Mouse (Mus musculus) adrenal gland, postnatal 14 days (tissue): ENCODE results near the gene Ttyh2. TPM values are rescaled to one million over a fixed set of nuclear protein-coding genes. Genes with fewer than 3 reads are reported as not detected.
A peak's percentile ranks its signal among the peaks of the same experiment; 100 is the strongest.

Experiments
- DNase-seq: peaks from one replicate; pipeline ENCODE4 v3.0.0; 2021; ENCODE audit warnings: mixed read lengths
- total RNA-seq: library from RNA; stranded (reverse); gene quantifications from 2 replicates; pipeline ENCODE4 v1.2.3, GENCODE M21; 2021

Gene Ttyh2
- total RNA-seq, 1 experiment from 2014 or later, result 64.7 TPM

DNA sequence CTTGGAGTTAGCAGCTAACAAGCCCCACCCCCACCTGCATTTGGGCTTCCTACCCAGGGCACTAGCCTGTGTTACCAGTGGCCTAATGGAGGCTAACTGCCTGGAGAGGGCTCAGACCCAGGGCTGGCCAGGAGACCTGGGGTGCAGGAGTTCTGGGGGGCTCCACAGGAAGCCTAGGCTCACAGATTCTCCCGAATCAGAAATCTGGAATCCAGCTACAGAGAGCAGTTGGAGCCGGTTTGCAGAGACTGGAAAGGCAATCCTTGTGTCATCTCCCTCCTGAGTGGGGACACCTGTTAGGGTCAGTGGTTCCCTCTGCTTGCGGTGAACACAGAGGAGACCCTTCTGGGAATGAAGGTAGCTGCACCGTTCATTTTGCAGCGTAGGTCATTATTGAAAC lies 5.8 kb downstream of the Ttyh2 start:
- no peak for DNase-seq

DNA sequence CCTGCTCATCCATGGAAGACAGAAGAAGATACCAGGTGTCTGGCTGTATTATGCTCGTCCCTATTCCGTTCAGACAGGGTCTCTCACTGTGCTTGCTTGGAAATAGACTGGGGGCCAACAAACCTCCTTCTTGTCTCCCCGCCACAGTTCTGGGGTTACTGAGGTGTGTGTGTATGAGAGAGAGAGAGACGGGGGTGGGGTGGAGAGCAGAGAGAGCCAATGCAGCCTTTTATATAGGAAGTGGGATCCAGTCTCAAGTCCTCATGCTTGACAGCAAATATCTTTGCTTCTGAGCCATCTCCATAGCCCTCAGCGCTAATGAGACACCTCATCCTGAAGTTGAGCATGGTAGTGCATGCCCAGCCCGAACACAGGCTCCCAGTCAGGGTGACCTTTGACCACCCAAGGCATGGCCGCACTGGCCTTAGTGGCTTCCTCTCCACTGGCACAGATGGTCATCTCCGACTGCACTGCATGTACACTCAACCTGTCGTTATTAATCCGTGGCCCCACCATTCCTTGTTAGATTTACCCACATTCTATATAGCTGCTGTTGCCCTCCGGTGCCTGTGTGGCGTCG lies 7.2 kb downstream of the Ttyh2 start:
- DNase-seq, result no peak

DNA sequence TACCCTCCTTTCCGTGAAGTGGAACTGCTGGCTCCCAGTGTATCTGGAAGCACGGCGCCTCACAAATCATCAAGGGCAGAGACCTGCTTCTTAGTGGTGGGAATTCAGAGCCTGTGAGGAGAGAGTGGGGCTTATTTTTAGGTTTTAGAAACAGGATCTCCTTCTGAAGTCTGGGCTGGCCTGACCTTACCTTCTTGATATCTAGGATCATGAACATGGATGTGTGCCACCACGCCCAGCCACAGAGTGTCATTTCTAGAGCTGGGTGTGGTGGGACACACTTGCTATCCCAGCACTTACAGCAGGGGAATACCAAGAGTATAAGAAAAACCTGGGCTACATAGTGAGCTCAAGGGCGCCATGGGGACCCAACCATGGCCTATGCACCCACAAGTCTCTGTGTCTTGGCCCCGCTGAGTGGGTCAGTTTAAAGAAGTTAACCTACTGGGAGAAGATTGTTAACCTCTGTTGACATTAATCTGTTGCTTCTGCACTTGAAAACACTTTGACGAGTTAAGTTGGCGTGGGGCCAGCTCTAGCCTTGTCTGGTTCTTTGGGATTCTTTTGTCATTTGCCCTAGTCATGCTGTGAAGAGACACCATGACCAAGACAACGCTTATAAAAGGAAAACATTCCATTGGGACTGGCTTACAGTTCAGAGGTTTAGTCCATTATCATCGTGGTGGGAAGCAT lies 7.9 kb downstream of the Ttyh2 start:
- no peak for DNase-seq

DNA sequence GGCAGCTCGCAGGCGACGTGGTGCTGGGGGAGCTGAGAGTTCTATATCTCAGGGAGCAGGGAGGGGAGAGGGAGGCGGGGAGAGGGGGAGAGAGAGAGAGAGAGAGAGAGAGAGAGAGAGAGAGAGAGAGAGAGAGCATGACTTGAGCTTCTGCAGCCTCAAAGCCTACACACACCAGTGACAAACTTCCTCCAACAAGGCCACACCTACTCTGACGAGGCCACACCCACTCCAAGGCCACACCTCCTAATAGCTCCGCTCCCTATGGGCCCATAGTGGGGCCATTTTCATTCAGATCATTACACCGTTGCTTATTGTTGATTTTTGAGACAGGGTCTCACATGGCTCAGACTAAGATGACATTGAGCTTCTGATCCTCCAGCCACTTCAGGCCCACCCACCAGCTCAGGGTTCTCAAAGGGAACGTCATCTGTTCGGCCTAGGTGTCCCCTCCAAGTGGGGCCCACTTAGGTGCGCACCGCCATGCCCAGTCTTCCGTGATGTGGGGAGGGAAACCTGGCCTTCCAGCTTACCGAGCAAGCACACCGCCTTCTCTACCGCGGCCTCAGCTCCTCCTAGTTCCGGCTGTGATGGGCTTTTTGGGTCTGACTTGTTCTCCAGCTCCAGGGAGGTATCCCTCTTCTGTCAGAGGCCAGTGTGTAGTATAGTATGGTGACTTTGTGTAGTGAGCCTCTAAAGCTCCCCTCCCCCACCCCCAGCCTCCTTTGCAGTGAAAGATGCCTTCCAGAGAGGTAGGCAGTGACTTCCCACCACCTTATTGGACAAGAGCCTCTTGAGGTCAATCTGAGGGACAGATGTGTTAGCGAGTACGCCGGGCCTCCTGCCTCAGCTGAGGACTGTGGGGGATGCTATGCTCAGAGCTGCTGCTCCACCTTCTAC lies 8.7 kb downstream of the Ttyh2 start:
- DNase-seq, result peak; percentile 9

DNA sequence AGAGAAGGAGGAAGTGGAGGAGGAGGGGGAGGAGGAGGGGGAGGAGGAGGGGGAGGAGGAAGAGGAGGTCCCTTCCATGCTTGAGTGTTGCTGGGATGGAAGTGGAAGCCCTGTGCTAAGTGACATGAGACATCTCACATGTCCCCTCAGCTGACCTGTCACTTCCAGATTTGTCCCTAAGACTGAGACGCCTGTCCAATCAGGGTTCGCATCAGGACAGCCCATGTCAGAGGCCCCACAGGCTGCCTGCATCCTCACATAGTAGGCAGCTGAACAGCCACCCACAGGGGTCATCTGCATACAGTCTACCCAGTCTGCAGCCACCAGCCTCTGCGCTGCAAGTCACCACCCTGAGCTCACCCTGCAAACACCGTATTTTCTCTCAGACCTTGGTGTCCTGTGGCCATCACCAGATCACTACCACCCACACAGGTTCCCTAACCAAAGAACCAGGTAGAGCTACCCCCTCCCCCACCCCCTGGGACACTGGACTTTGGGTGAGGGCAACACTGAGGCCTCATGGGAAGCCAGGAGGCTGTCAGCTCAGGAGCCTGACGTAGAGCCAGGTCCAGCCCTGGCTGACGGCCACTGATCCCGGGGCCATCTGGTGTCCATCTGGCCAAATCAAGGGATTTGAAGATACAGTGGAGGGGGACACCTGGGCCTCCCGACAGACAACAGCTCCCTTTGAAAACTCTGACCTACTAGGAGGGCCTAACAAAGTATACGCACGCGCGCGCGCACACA lies 9.6 kb downstream of the Ttyh2 start:
- DNase-seq, result peak; percentile 51

DNA sequence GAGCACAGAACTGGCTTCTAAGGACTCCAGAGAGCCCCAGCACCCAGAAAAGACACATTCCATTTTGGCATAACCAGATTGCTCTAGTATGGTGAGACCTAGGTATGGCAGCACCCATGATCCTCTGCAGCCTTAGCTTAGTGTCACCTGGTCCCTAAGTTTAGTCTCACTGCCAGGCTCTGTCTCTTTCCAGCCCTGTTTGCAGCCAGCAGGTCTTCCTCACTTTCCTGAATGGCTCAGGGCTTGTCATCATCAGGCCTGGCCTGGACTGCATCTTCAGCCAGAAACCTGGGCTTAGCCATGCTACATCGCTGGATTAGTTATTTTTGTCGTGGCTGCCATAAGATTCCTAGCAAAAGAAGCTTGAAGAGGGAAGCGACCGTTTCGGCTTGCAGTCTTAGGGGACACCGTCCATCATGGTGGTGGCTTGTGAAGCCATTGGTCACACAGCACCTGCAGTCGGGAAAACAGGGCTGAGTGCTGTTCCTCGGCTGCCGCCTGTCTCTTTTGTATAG lies 10.4 kb downstream of the Ttyh2 start:
- no peak for DNase-seq

DNA sequence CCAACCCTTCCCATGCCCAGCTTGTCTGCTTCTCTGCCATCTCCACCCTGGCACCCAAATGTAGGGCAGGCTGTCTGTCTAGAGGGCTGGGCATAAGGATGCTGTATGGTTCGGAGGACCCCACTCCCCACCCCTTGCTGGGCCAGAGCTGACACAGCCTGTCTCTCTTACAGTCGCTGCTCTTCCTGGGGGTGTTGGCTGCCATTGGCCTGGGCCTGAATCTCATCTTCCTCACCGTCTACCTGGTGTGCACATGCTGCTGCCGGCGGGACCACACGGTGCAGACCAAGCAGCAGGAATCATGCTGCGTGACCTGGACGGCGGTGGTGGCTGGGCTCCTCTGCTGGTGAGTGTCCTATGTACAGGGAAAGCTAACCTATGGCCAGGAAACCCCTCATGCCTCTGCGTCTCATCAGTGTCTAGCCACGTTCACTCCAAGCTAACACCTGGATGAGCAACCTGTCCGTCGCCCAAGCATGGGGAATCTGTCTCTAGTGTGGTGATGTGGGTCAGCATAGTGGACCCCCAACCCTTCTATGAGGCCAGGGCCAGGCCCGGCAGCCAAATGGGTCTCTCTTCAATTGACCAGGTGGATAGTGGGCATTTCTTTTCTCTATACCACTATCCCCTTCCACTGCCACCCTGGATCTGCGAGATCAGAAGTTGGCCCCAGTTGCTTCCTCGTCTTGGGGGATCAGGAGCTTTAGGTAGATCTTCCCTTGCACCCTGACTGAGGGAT lies 11.2 kb downstream of the Ttyh2 start:
- DNase-seq, result no peak

DNA sequence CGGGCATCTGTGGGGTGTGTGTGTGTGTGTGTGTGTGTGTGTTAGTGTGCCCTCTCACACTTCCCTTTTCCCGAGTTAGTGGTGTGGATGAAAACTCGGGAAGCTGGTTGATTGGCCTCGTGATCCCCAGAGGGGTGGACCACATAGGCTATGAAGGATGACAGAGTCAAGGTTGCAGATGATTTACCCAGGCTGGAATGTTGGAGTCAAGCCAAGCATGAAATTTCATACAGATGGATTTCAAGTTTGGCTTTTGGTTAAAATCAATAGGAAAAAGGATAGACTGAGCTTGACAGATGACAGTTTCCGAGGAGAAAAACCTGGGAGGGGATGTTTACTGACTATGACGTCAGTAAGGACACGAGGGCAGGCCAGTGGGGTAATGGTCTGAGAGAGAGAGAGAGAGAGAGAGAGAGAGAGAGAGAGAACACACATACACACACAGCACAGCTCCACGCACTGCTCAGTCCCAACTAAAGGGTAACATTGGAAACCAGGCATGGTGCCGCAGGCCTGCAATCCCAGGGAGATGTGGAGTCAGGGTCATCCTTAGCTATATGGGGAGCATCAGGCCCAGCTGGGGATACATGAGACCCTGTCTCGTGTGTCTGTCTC lies 12.4 kb downstream of the Ttyh2 start:
- peak; percentile 60 for DNase-seq

DNA sequence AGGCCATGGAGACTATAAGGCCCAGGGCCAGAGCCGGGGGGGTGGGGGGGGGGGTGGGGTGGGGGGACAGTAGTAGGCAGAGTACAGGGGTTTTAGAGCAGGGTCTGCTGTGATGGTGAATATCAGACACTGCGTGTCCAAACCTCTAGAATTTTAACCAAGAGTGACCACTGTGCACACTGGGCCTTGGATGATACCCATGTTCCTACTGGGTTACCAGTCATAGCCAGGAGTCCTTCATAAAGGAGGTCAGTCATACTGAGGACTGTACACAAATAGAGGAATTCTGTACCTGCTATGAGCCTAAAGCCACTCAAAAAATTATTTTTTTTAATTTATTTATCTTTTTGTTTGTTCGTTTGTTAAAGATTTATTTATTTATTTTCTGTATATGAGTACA lies 13.5 kb downstream of the Ttyh2 start:
- DNase-seq, result no peak

DNA sequence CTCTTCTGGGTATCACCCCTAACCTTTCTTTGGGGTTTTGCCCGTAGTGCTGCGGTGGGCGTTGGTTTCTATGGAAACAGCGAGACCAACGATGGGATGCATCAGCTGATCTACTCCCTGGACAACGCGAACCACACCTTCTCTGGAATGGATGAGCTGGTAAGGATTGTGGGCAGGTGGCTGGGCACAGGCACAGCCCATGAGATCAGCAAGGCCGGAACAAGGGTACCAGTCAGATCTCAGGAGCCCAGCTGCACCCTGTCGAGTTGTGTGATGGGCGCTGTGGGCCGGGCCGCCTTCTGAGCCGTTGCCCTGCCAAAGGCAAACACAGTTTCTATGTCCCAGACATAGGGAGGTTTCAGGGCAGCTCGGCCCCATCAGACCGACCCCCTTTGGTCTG lies 15.0 kb downstream of the Ttyh2 start:
- no peak for DNase-seq

DNA sequence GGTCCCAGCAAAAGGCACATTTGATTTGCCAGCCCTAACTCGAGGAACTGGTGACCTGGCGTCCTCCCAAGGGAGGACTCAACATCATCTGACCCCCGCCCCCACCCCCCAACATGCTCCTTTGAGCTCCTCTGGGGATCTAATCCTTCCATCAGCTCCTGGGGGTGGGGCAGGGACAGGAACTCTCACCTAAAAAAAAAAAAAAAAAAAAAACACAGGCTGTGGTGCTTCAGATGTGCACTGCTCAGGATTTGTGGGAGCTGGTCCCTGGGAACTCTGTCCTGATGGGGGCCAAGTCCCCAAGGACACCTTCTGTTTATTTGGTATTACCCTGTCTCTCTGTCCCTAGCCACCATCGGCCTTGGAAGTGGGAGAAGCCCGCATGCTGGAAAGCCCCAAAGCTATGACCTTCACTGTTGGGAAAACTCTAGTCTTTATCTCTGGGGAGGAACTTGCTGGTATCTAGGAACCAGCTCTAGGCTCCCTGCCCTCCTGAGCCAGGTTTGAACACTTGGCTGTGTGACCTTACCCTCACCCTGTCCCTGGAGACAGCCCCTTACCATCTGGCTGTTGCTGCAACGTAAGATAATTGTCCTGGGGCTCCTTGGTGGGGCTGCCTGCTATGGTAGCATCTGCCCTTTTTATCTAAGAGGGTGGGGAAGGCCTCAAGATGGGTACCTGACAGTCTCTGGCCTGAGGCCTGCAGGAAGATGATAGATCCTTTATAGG lies 16.4 kb downstream of the Ttyh2 start:
- peak; percentile 74 for DNase-seq

DNA sequence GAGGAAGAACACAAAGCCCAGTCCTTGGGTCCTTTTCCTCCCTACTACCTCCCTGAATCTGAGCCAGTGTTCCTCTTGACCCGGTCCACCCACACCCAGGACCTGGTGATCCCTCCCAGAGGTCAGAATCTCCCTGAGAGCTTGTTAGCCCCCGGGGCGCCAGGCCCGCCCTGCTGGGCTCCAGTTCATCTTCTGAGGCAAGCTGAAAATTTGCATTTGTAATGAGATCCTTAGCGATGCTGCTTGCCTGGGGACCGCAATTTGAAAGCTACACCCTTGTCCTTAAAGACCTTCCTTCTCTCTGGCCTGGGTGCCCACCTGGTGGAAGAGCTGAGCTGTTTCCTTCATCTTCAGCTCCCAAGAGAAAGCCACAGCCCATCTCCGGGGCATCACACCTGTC lies 17.4 kb downstream of the Ttyh2 start:
- DNase-seq, result no peak

DNA sequence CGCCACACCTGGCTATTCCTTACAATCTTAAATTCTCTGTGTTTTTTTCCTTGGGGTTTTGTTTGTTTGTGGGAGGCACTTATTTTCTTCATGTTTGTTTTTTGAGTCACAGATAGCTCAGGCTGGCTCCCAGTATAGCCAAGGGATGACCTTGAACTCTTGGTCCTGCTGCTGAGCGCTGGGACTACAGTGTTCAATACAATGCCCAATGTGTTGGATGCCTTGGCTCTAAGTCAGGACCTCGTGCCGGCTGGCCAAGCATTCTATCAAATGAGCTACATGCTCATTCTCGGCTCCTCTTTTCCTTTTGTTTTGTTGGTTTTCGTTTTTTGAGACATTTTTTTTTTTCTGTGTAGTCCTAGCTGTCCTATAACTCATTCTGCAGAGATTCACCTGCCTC lies 18.2 kb downstream of the Ttyh2 start:
- no peak for DNase-seq

DNA sequence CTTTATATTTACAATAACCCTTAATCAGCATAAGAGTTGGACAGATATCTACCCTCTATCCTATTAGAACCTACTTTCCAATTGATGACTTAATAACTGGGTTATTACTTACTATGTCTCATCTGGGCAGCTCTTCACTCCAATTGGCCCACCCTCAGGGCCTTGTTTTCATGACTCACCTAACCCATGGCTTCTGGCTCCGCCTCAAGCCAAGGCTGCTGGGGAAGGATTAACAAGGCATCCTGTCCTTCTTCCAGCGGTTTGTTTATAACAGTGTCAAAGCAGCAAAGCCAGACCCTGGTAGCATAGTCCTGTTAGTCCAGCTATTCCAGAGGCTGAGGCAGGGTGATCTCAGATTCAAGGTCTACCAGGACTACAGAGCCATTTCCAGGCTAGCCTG lies 19.2 kb downstream of the Ttyh2 start:
- peak; percentile 79 for DNase-seq

DNA sequence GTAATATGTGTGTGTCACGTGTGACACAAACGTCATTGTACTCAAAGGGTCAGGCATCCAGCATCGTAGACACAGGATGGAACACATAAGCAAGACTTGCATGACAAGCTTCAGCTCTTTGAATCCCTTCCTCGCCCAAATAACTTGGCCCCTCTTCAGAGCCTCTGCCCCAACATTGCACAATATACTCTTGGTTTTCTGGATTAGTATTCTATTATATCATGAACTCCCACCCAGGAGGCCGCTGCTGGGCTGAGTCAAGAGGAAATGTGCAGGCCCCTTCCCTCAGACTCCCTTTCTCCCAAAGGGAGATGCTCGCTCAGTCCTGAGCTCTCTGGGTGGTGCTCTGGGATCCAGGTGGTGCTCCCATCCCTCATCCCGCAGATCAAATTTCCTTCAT lies 23.3 kb downstream of the Ttyh2 start:
- no peak for DNase-seq

DNA sequence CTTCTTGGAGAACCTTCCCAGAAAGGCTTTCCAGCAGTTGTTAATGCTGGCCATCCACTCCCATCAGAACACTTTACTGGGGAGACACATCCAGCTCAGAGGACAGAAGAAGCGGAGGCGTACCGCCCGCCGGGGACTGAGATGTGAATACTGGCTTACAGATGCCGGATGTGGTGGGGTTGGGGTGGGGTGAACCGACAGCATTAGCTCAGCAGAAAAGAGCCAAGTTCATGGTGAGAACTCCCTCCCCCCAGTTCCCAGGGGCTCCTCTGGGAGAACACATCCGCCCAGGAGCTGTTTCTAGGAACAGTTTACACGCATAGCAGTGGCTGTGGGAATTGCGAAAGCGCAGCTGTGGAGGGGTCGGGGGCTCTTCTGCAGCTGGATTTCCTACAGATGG lies 24.3 kb downstream of the Ttyh2 start:
- peak; percentile 32 for DNase-seq

DNA sequence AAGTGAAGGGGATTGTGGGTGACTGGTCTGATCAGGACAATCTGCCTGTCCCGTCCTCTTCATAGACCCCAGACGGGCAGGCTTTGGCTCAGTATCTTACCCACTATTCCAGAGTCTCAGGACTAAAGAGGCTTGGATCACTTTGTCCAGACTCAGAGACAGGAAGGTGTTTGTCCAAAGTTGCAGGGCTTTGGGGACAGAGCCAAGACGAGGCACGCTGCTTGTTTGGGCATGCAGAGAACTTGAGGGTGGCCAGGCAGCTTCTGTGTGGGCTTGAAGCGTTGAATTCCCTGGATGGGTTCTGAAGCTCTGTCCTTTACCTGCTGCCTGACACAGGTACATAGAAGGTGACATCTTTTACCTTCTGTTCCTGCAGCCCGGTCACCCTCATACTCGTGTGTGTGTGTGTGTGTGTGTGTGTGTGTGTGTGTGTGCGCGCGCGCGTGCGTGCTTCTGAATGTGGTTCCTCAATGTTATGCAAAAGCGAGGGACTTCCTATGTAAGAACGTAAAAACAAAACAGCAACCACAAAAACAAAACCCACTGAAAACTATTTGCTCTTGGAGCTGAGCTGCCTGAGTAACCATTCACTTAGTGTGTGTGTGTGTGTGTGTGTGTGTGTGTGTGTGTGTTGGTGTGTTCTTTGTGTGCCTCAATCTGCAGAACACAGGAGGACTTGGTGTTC lies 27.2 kb downstream of the Ttyh2 start:
- DNase-seq, result no peak

DNA sequence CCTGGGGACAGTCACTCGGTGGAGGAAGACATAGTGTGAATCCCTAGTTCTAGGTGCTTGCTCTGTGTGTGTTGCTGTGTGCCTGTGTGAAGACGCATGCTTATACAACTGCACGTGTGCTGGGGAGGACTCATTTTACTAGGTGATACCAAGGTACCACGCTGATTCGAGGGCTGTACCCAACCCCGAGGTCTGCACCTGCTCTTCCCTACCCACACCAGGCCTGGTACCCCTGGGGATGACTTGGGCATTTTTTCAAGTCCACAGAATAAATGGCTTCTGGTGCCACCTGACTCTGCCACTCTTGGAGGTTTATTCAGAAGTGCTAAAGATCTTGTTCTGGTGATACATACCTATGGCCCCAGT lies 27.7 kb downstream of the Ttyh2 start:
- no peak for DNase-seq

DNA sequence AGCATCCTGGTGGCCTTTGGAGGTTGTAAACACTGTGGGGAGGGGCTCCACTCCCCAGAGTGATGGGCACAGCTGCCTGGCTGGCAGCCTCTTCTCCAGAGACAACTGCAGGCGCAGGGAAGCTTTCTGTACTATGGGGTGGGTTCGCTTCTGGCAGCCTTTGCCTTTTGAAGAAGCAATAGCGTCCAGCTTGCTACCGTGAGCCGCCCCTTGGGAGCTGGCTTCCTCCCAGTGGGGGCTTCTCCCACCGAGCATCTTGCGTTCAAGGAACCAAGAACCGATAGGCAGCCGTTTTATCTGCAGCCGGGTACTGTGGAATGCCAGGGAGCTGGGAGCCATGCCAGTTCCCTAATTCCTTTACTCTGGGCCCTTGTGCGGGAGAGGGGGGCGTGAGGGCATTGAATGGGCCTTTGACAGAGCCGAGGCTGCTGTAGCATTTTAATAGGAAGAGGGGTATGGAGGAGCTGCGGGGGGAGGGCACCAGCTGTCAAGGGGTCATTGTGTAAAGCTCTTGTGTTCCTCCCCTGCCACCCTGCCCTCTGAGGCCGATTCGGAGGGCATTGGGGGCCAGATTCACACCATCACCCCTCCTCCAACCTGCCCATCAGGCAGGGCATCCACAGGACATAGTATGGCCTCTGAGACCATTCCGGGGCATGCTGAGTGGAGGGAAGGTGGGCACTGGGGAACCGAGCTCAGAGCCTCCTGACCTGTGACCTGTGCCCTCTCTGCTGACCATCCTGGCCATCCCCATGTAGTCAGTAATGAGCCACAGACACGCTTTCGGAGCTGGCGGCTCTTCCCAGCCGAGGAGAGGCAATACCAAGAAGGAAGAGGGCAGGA lies 29.1 kb downstream of the Ttyh2 start:
- DNase-seq, result no peak
